In the genomic region with DNA sequence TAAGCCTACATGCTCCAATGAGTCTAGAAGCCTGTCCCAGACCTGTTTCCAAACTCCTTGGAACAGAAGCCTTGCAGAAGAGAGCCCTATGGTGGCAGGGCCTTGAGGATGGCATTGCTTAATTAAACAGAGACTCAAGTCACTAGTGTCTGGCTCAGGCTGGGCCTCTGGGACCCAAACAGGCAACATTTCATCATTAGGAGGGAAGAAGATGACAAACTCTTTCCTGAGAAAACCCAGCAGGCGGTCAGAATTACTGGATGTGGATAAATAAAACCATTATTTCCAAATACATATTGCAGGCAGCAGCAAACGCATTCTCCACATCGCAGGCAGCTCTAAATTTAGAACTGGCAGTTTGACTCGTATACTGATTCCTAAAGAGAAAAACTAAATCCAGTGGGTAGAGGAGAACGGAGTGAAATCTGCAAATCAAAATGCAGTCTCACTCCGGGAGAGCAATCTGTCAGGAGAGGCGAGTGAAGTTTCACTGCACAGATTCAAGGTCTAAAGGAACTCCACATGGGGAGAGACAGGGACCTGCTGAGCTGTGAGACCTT, we compare ENCODE assay signal across 20 mouse cellular contexts.
DNase-seq lines count a peak whose midpoint lies in the region; ATAC-seq and TF ChIP-seq lines count a peak whose summit lies in the region.
"Had no signal": no experiment of that assay in that cellular context is flagged by ENCODE, and none has a peak within 500 bp of the region (broad histone marks: within the 10 kb centered on the region; RNA-seq: fewer than 3 reads in every experiment).

No protein-coding gene starts in this region.

- no peak overlapping the region for H3K4me2 ChIP-seq in forebrain, embryonic 15.5 days (replicated peaks)
- no peak overlapping the region for H3K4me2 ChIP-seq in forebrain, embryonic 12.5 days
- H3K4me2 ChIP-seq in lung, embryonic 16.5 days (ENCODE audit: low read depth, low read length): no peak overlapping the region
- H3K4me2 ChIP-seq: embryonic facial prominence, embryonic 15.5 days; forebrain, embryonic 13.5 days; lung, embryonic 14.5 days; neural tube, embryonic 12.5 days had no signal

- 0 out of 2 replicates have a peak overlapping the region, but pooled peaks have one; percentile 4 for H3K9ac ChIP-seq in forebrain, embryonic 15.5 days (replicated peaks)
- H3K9ac ChIP-seq in forebrain, embryonic 12.5 days: no peak overlapping the region
- H3K9ac ChIP-seq in lung, embryonic 16.5 days (ENCODE audit: low read length): no peak overlapping the region
- H3K9ac ChIP-seq: embryonic facial prominence, embryonic 15.5 days; forebrain, embryonic 13.5 days; lung, embryonic 14.5 days; neural tube, embryonic 12.5 days had no signal

- no peak for ATAC-seq in forebrain, embryonic 15.5 days (replicated peaks)
- no peak for ATAC-seq in forebrain, embryonic 12.5 days (ENCODE audit: low FRiP score)
- ATAC-seq in lung, embryonic 16.5 days (ENCODE audit: low read depth): peak; percentile 18; the same call in 1 of the 2 replicates
- ATAC-seq: forebrain, embryonic 13.5 days had no signal

- H3K9me3 ChIP-seq in forebrain, embryonic 15.5 days: no peaks in the 10 kb centered on the region
- H3K9me3 ChIP-seq in forebrain, embryonic 12.5 days: no peaks in the 10 kb centered on the region
- no peaks in the 10 kb centered on the region for H3K9me3 ChIP-seq in lung, embryonic 16.5 days (ENCODE audit: control insufficient read depth, low read length)
- H3K9me3 ChIP-seq: embryonic facial prominence, embryonic 15.5 days; forebrain, embryonic 13.5 days; heart, embryonic 10.5 days; neural tube, embryonic 12.5 days had no signal

- H3K4me3 ChIP-seq in forebrain, embryonic 15.5 days: no peak overlapping the region
- H3K4me3 ChIP-seq in forebrain, embryonic 12.5 days (replicated peaks): no peak overlapping the region
- no peak overlapping the region for H3K4me3 ChIP-seq in lung, embryonic 16.5 days (ENCODE audit: low read length)
- no peak overlapping the region for H3K4me3 ChIP-seq in lung, adult 2 months (replicated peaks; ENCODE audit: extremely low read depth, low read depth, low read length)
- H3K4me3 ChIP-seq: embryonic facial prominence, embryonic 15.5 days; forebrain, embryonic 13.5 days; heart, embryonic 10.5 days; neural tube, embryonic 12.5 days had no signal

- no peaks in the 10 kb centered on the region for H3K27me3 ChIP-seq in forebrain, embryonic 15.5 days
- no peaks in the 10 kb centered on the region for H3K27me3 ChIP-seq in forebrain, embryonic 12.5 days
- H3K27me3 ChIP-seq in lung, embryonic 16.5 days (ENCODE audit: control insufficient read depth, insufficient read depth, low read depth, low read length): no peaks in the 10 kb centered on the region
- H3K27me3 ChIP-seq: CH12.LX; embryonic facial prominence, embryonic 15.5 days; forebrain, embryonic 13.5 days; neural tube, embryonic 12.5 days had no signal

- H3K4me1 ChIP-seq in forebrain, embryonic 15.5 days: no peaks in the 10 kb centered on the region
- no peaks in the 10 kb centered on the region for H3K4me1 ChIP-seq in forebrain, embryonic 12.5 days
- peaks cover 23% of the 10 kb centered on the region for H3K4me1 ChIP-seq in lung, embryonic 16.5 days (replicated peaks; ENCODE audit: control insufficient read depth, insufficient read depth, low read length)
- H3K4me1 ChIP-seq in lung, adult 2 months (ENCODE audit: control insufficient read depth, insufficient read depth, low read length): no peaks in the 10 kb centered on the region
- H3K4me1 ChIP-seq: forebrain, embryonic 13.5 days; neural tube, embryonic 12.5 days had no signal

- 76% methylated on average over 7 of the region's 7 CpGs for WGBS in forebrain, embryonic 15.5 days
- WGBS in forebrain, embryonic 12.5 days: 84% methylated on average over 7 of the region's 7 CpGs
- WGBS in lung, embryonic 16.5 days: 47% methylated on average over 7 of the region's 7 CpGs
- 58% methylated on average over 7 of the region's 7 CpGs for WGBS in lung, adult 2 months

- no peaks in the 10 kb centered on the region for H3K36me3 ChIP-seq in forebrain, embryonic 15.5 days
- H3K36me3 ChIP-seq in forebrain, embryonic 12.5 days (replicated peaks): no peaks in the 10 kb centered on the region
- H3K36me3 ChIP-seq in lung, embryonic 16.5 days (ENCODE audit: control insufficient read depth, insufficient read depth, low read length): no peaks in the 10 kb centered on the region
- H3K36me3 ChIP-seq: embryonic facial prominence, embryonic 15.5 days; heart, embryonic 10.5 days; neural tube, embryonic 12.5 days had no signal

- peak overlapping the region; percentile 46; the same call in 1 of the 2 replicates for H3K27ac ChIP-seq in forebrain, embryonic 15.5 days (replicated peaks)
- H3K27ac ChIP-seq in forebrain, embryonic 12.5 days: no peak overlapping the region
- peak overlapping the region; percentile 49; the same call in 1 of the 2 replicates for H3K27ac ChIP-seq in lung, embryonic 16.5 days (ENCODE audit: low read length)
- H3K27ac ChIP-seq: embryonic facial prominence, embryonic 15.5 days; forebrain, embryonic 13.5 days; heart, embryonic 10.5 days; neural tube, embryonic 12.5 days had no signal

- DNase-seq in kidney, adult 9 months: peak; percentile 5
- no peak for DNase-seq in kidney, adult 8-10 months
- no peak for DNase-seq in lung, adult 2 months
- DNase-seq in brain, adult 2 months (ENCODE audit: low read depth, low spot score): peak; percentile 68
- no peak for DNase-seq in adrenal gland, postnatal 4 days (ENCODE audit: low spot score in 2 of 2)
- DNase-seq: adrenal gland, postnatal 14 days; cerebellum, adult 9-10 months; gastrocnemius, postnatal 14 days; heart, postnatal 4 days; kidney, postnatal 4 days; liver; lung, embryonic 14.5 days had no signal

- no peak for TF ChIP-seq POLR2A in lung, adult 2 months (IDR thresholded peaks at IDR 0.05; ENCODE audit: borderline replicate concordance, extremely low read depth, low read depth, low read length)

- TF ChIP-seq CTCF in lung, adult 2 months (IDR thresholded peaks at IDR 0.05; ENCODE audit: insufficient read depth, low read length): no peak

Comparison
In these comparisons a context has a peak if more than half of its experiments do, and no peak if none do; other contexts are left out.
1. DNase-seq: peak in kidney, adult 9 months (single experiment) and brain, adult 2 months (single experiment); none in kidney, adult 8-10 months (0 of 2), lung, adult 2 months (single experiment) and adrenal gland, postnatal 4 days (0 of 2).